Mouse (Mus musculus) neural tube, embryonic 12.5 days (tissue): Measurements from ENCODE around the gene Clcn3. TPM values are rescaled to one million over a fixed set of nuclear protein-coding genes. Genes with fewer than 3 reads are reported as not detected.

Experiments
- ATAC-seq: fragments of 200-750 bp; cut with Nextera tagmentation; 2 replicates; pipeline ENCODE4 v1.8.0; 2017; ENCODE audit warnings: low read depth, mild to moderate bottlenecking, moderate TSS enrichment, moderate library complexity; ENCODE audit not compliant: low FRiP score
- H3K27ac ChIP-seq: fragments of 300-500 bp; sonication (generic); 2 replicates; pipeline ENCODE4 v1.5.1; 2016
- H3K27me3 ChIP-seq: fragments of 300-500 bp; sonication (generic); replicated peaks from 2 replicates; pipeline ENCODE4 v1.6.1; 2016; ENCODE audit warnings: mild to moderate bottlenecking
- H3K36me3 ChIP-seq: fragments of 300-500 bp; sonication (generic); 2 replicates; pipeline ENCODE4 v1.6.1; 2016; ENCODE audit warnings: mild to moderate bottlenecking
- H3K4me1 ChIP-seq: fragments of 300-500 bp; sonication (generic); 2 replicates; pipeline ENCODE4 v1.6.1; 2016
- H3K4me2 ChIP-seq: fragments of 300-500 bp; sonication (generic); replicated peaks from 2 replicates; pipeline ENCODE4 v1.6.1; 2016; ENCODE audit warnings: mild to moderate bottlenecking
- H3K4me3 ChIP-seq: fragments of 300-500 bp; sonication (generic); 2 replicates; pipeline ENCODE4 v1.5.1; 2016
- H3K9ac ChIP-seq: fragments of 300-500 bp; sonication (generic); 2 replicates; pipeline ENCODE4 v1.6.1; 2016; ENCODE audit warnings: mild to moderate bottlenecking
- H3K9me3 ChIP-seq: fragments of 300-500 bp; sonication (generic); 2 replicates; pipeline ENCODE4 v1.6.1; 2016; ENCODE audit warnings: mild to moderate bottlenecking
- WGBS: fragments of 180-500 bp; shearing (Covaris S2); methylation state at CpG from one replicate; pipeline ENCODE4 v1.1.7; 2016; 5-methylcytosine and 5-hydroxymethylcytosine counted together
- polyA plus RNA-seq: library from polyadenylated mRNA; unstranded; fragments of >200 nt; fragmentation: Nextera tagmentation; extraction: Ambion mirVana; gene quantifications from 2 replicates; pipeline ENCODE4 v1.2.1, GENCODE M21; 2016

The Clcn3 gene
- polyA plus RNA-seq, 1 experiment from 2014 or later, result 47.4 TPM

DNA sequence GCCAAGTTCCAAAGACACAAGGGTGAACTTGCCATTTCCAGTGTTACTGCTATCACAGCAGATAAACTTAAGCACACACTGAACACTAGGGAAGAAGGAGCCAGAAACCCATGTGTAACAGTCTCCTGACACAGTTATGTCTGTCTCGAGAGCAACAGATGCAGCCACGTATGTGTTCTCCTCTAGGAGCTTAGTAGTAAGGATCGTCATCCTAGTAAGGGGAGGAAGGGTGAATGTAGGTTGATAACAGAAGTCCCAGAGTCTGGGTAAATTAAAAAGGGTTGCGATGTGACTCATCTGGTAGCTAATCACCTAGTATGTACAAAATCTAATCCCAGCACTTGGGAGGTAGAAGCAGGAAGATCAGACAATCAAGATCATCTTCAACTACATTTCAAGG lies 33.2 kb downstream of the Clcn3 start:
- no peak for ATAC-seq
- WGBS, result 89% methylated on average over 4 of the region's 4 CpGs
- Histone ChIP-seq H3K4me3 (no peak overlapping the region), H3K4me2 (no peak overlapping the region), H3K27ac (no peak overlapping the region), H3K4me1 (0 out of 2 replicates have a peak, but pooled peaks cover 3% of the 10 kb centered on the region), H3K36me3 (no peaks in the 10 kb centered on the region), H3K27me3 (no peaks in the 10 kb centered on the region), H3K9ac (no peak overlapping the region), H3K9me3 (no peaks in the 10 kb centered on the region)

DNA sequence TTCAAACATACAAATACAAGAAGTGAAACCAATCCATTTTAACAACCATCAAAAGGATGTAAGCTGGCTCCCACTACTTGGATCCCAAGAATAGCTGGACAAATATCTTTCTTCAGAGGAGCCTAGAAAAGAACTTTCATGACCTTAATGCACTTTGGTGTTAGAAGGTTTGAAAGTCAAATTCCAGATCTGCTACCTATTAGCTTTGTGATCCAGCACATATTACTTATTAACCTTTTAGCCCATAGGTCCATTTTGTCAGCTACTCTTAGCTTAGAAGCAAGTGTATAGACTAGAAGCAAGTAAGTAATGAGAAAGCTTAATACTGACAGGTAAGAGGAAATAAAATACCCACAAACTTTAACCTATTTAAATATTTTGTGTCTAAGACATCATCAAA lies 35.6 kb downstream of the Clcn3 start:
- Histone ChIP-seq H3K9ac (no peak overlapping the region), H3K4me3 (no peak overlapping the region), H3K9me3 (no peaks in the 10 kb centered on the region), H3K4me1 (0 out of 2 replicates have a peak, but pooled peaks cover 3% of the 10 kb centered on the region), H3K27me3 (no peaks in the 10 kb centered on the region), H3K36me3 (no peaks in the 10 kb centered on the region), H3K4me2 (no peak overlapping the region), H3K27ac (no peak overlapping the region)
- ATAC-seq, result no peak

DNA sequence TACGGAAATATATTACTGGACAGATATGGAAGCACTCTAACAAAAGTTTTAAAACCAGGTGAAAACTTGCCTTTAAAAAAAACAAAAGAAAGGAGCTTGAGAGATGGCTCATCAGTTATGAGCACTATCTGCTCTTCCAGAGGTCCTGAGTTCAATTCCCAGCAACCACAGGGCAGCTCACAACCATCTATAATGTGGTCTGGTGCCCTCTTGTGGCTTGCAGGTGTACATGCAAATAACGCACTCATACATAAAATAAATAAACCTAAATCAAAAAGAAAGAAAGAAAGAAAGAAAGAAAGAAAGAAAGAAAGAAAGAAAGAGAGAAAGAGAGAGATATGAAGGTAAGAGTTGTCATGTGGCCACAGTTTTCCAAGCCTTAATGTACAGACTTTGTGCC lies 40.2 kb downstream of the Clcn3 start:
- ATAC-seq, result no peak
- Histone ChIP-seq H3K9me3 (no peaks in the 10 kb centered on the region), H3K4me1 (no peaks in the 10 kb centered on the region), H3K27ac (no peak overlapping the region), H3K4me3 (no peak overlapping the region), H3K4me2 (no peak overlapping the region), H3K27me3 (no peaks in the 10 kb centered on the region), H3K36me3 (no peaks in the 10 kb centered on the region), H3K9ac (no peak overlapping the region)
- 95% methylated on average over 2 of the region's 2 CpGs for WGBS

DNA sequence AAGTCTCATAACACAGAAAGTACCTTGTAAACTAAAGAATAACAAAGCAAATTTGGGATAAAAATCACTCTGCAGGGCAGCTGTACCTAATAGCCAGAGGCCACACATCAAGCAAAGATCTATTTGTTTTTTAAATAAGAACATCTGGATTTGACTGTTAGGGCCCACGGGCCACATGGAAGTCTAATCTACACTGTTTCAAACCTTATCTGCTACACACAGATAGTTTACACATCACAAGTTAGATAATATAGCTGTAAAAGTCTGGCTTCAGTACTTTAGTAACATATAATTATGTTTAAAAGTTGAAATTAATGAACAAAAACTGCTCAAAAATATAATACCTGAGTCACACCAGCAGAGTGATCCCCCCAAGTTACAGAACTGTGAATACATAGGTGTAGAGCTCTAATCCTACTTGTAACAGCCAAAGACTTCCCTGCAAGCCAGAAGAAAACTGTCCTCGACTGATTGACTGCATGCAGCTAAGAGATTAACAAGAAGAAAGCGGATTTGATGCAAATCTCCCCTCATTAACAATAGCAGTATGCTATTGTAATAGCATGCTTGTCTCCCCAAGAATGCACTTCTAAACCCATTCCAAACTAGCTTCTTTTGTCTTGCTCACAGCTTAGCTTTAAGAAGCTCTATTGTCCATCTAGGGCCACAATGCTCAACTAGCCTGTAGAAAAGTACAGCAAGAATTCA lies 44.2 kb downstream of the Clcn3 start:
- Histone ChIP-seq H3K36me3 (peaks cover 8% of the 10 kb centered on the region; the same call in 1 of the 2 replicates), H3K9me3 (no peaks in the 10 kb centered on the region), H3K9ac (no peak overlapping the region), H3K27ac (no peak overlapping the region), H3K4me3 (no peak overlapping the region), H3K27me3 (no peaks in the 10 kb centered on the region), H3K4me1 (no peaks in the 10 kb centered on the region), H3K4me2 (no peak overlapping the region)
- ATAC-seq, result no peak
- WGBS, result 60% methylated on average over 3 of the region's 3 CpGs

DNA sequence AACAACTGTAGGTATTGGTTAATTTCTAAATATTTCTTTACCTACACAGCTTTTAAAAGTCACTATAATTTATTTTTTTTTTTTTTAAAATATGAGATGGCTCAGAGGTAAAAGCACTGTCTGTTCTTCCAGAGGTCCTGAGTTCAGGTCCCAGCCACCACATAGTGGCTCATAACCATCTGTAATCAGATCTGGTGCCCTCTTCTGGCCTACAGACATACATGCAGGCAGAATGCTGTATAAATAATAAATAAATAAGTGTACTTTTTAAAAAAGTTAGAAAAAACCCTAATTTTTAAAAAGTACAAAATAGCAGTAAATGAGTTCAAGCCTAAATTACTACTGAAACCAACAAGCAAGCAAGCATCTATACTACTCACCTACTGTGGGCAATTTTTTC lies 49.5 kb downstream of the Clcn3 start:
- H3K9me3 ChIP-seq, result no peaks in the 10 kb centered on the region

DNA sequence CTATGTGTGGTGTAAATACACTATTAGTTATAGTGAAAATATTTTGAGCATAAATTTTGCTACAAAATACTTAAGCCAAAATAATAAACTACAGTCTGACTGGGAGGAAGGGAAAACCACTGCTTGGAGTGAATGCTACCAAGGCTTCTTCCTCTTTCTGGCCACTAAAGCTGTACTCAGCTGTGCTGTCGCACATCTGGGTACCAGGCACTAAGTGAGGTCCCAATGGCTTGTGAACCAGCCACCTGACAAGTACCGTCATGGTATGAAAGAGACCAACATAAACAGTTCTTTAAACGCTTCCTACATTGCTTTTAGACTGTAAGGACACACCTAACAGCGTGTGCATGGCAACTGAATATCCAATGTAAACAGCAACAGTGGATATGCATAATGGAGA lies 62.9 kb downstream of the Clcn3 start:
- H3K4me1 ChIP-seq, result no peaks in the 10 kb centered on the region
- H3K27ac ChIP-seq, result no peak overlapping the region
- H3K9me3 ChIP-seq, result no peaks in the 10 kb centered on the region
- H3K4me2 ChIP-seq, result no peak overlapping the region
- H3K9ac ChIP-seq, result no peak overlapping the region
- H3K4me3 ChIP-seq, result no peak overlapping the region
- no peaks in the 10 kb centered on the region for H3K27me3 ChIP-seq
- WGBS, result 85% methylated on average over 4 of the region's 4 CpGs
- H3K36me3 ChIP-seq, result 0 out of 2 replicates have a peak, but pooled peaks cover 3% of the 10 kb centered on the region
- ATAC-seq, result no peak

More for the DNA sequence above, 49.5 kb downstream of the Clcn3 start:
- Histone ChIP-seq H3K27me3 (no peaks in the 10 kb centered on the region), H3K9ac (no peak overlapping the region), H3K4me1 (no peaks in the 10 kb centered on the region), H3K27ac (no peak overlapping the region), H3K4me3 (no peak overlapping the region), H3K4me2 (no peak overlapping the region), H3K36me3 (peaks cover 13% of the 10 kb centered on the region; the same call in 1 of the 2 replicates)
- no peak for ATAC-seq

DNA sequence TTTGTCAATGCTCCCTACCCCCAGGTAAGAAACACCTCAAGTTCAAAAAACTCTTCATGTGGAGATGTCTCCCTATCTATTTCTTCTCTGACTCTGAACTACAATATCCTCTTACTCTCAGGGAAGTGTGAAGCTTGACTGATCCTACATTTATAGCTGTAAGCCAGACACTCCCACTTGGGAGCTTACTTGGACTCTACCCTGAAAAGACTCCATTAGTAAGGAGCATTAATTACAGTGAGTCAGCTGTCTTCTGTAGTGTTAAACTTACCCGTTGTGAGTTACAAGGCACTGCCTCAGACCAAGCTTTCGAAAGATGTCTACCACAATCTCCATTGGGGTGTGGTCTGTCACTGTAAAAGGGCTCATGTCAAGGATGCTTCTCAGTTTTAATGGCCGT lies 64.0 kb downstream of the Clcn3 start:
- WGBS, result 84% methylated on average over 3 of the region's 3 CpGs
- no peak for ATAC-seq
- Histone ChIP-seq H3K4me3 (no peak overlapping the region), H3K27ac (no peak overlapping the region), H3K36me3 (0 out of 2 replicates have a peak, but pooled peaks cover 3% of the 10 kb centered on the region), H3K9me3 (no peaks in the 10 kb centered on the region), H3K4me1 (no peaks in the 10 kb centered on the region), H3K27me3 (no peaks in the 10 kb centered on the region), H3K4me2 (no peak overlapping the region), H3K9ac (no peak overlapping the region)

DNA sequence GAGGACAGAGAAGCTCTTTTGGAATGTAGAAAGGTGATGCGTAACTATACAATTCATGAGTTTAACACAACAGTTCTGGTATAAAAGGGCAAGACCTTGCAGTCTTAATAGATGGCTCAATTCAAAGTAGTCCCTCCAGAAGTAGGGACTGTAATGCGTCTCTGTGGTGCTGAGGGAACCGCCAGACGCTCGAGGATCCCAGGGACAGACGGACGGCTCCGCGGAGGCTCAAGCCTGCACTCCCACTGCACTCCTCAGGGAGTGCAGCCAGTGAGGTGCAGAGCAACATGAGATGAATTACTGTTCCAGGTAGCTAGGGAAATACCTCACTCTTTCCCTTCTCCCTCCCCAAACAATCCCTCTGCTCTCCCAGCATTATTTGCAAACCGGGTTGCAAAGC lies 70.5 kb downstream of the Clcn3 start:
- Histone ChIP-seq H3K4me1 (no peaks in the 10 kb centered on the region), H3K4me2 (no peak overlapping the region), H3K9me3 (no peaks in the 10 kb centered on the region), H3K4me3 (no peak overlapping the region), H3K27me3 (no peaks in the 10 kb centered on the region), H3K9ac (no peak overlapping the region), H3K36me3 (peaks cover 7% of the 10 kb centered on the region; the same call in 1 of the 2 replicates), H3K27ac (no peak overlapping the region)
- WGBS, result 56% methylated on average over 10 of the region's 10 CpGs
- ATAC-seq, result no peak

DNA sequence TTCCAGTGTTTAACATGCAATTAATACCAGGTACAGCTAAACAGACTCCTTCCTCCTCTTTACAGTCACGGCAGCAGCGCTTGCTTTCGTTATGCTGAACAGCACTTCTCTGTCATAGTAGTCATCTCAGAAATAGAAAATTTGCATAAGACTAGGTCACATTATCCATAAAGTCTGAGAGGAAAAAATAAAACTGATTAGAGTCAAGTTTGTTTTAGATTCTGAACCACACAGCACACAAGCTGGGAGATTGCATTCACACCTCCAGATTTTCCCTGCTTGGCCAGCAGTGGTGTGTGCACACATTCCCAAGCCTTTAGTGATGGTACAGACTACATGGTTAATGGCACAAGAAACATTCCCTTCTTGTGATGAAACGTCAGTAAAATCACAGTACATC lies 71.0 kb downstream of the Clcn3 start:
- H3K9me3 ChIP-seq, result no peaks in the 10 kb centered on the region
- no peaks in the 10 kb centered on the region for H3K27me3 ChIP-seq
- no peak overlapping the region for H3K27ac ChIP-seq
- H3K4me3 ChIP-seq, result no peak overlapping the region
- H3K4me1 ChIP-seq, result no peaks in the 10 kb centered on the region
- WGBS, result 83% methylated on average over 4 of the region's 4 CpGs
- no peak overlapping the region for H3K4me2 ChIP-seq
- peaks cover 7% of the 10 kb centered on the region; the same call in 1 of the 2 replicates for H3K36me3 ChIP-seq
- no peak overlapping the region for H3K9ac ChIP-seq
- no peak for ATAC-seq

DNA sequence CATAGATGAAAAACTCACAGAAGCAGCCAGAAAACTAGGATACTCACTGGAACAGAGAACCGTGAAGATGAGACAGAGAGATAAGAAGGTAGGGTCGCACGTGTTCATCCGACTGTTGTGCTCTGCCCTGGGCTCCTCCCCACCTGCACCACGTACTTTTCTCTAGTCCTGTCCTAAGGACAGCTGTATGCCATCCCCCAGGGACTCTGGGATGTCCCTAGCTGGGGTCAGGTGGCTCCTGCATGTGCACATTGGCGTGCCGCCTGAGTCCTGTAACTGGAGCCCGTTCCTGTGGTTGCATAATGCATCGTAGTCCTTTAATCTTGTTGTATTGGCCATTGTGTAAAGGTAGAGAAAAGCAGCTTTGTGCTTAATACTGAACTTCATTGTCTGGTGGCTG lies 83.0 kb downstream of the Clcn3 start:
- Histone ChIP-seq H3K27ac (no peak overlapping the region), H3K9ac (no peak overlapping the region), H3K4me3 (no peak overlapping the region), H3K9me3 (no peaks in the 10 kb centered on the region), H3K36me3 (peaks cover 15% of the 10 kb centered on the region; the same call in 1 of the 2 replicates), H3K4me2 (no peak overlapping the region), H3K27me3 (no peaks in the 10 kb centered on the region), H3K4me1 (no peaks in the 10 kb centered on the region)
- no peak for ATAC-seq
- 84% methylated on average over 9 of the region's 9 CpGs for WGBS

DNA sequence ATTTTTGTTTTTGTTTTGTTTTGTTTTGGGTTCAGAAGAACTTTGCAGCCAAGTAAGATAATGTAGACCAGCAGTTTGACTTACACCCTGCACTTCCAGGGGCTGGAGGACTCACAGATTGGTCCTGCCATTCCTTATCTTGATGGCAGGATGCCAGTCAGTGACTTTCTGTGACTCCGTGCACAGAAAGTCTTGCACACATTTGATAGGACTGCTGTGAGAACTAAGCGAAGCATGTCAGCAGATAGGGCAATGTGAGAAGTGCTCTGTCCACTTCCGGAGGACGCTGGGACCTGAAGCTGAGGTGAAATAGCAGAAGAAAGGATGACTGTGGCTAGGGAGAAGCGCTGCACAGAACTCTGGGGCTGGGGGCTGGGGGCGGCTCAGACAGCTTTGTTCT lies 87.2 kb downstream of the Clcn3 start:
- Histone ChIP-seq H3K27me3 (no peaks in the 10 kb centered on the region), H3K4me2 (no peak overlapping the region), H3K9me3 (no peaks in the 10 kb centered on the region), H3K36me3 (peaks cover 14% of the 10 kb centered on the region; the same call in 1 of the 2 replicates), H3K27ac (no peak overlapping the region), H3K4me3 (no peak overlapping the region), H3K9ac (no peak overlapping the region), H3K4me1 (peaks cover 11% of the 10 kb centered on the region)
- 92% methylated on average over 6 of the region's 6 CpGs for WGBS
- no peak for ATAC-seq

DNA sequence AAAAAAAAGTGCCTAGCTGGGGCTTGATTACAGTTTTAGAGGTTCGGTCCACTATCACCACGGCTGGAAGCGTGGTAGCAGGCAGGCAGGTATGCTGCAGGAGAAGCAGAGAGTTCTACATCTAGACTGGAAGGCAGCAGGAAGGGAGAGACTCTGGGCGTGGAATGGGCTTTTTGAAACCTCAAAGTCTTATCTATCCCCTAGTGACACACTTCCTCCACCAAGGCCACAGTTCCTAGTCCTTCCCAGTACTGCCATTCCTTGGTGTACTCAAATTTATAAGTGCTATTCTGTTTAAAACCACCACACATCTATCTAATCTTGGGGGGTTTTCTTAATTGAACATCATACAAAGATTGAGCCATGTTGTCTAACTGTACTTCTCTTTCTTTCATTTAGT lies 91.3 kb downstream of the Clcn3 start:
- H3K27ac ChIP-seq, result no peak overlapping the region
- no peak for ATAC-seq
- WGBS, result 94% methylated on average over 4 of the region's 4 CpGs
- H3K4me1 ChIP-seq, result peaks cover 13% of the 10 kb centered on the region
- H3K9ac ChIP-seq, result no peak overlapping the region
- H3K9me3 ChIP-seq, result no peaks in the 10 kb centered on the region
- peak overlapping the region; percentile 69; the same call in 1 of the 2 replicates for H3K4me2 ChIP-seq
- H3K4me3 ChIP-seq, result no peak overlapping the region
- H3K27me3 ChIP-seq, result no peaks in the 10 kb centered on the region
- H3K36me3 ChIP-seq, result 0 out of 2 replicates have a peak, but pooled peaks cover 2% of the 10 kb centered on the region

DNA sequence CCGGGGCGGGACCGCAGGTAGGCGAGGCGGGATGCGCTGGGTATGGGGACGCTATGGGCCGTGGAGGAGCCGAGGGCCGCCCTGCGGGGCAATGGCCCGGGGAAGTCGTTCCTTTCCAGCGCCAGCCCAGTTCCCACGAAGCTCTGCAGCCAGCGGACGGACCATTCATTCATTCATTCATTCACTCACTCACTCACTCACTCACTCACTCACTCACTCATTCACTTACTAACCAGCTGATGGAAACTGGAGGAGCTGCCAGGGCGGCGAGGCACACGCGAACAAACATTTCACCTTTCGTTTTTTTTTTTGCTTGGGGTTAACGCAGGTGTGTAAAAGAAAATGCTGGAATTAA lies 92.6 kb downstream of the Clcn3 start:
- H3K27me3 ChIP-seq, result no peaks in the 10 kb centered on the region
- peak overlapping the region; percentile 75 for H3K4me3 ChIP-seq
- H3K27ac ChIP-seq, result no peak overlapping the region
- no peaks in the 10 kb centered on the region for H3K9me3 ChIP-seq
- H3K36me3 ChIP-seq, result 0 out of 2 replicates have a peak, but pooled peaks cover 2% of the 10 kb centered on the region
- peaks cover 13% of the 10 kb centered on the region for H3K4me1 ChIP-seq
- peak overlapping the region; percentile 84 for H3K9ac ChIP-seq
- under 1% methylated on average over 23 of the region's 23 CpGs for WGBS
- no peak for ATAC-seq
- H3K4me2 ChIP-seq, result peak overlapping the region; percentile 69
